Mouse (Mus musculus) embryo, embryonic 9.5 days (tissue): ENCODE results near the gene Glra4.
"Not testable (repeated sequence)": the region's sequence is repeated elsewhere in the genome, so short reads cannot be mapped to it uniquely, and the experiment has no call there.

Source experiments
- DNase-seq: peaks from one replicate; pipeline ENCODE4 v3.0.0-alpha.2; 2017; ENCODE audit errors: extremely low spot score

Glra4 gene

GRCm38 (mm10) chrX:136732016-136732415 lies 47.9 kb downstream of the Glra4 start:
- no peak for DNase-seq

- not testable (repeated sequence) for DNase-seq
Observed at GRCm38 (mm10) chrX:136714742-136715474, 65.0 kb downstream of the Glra4 start.

DNA sequence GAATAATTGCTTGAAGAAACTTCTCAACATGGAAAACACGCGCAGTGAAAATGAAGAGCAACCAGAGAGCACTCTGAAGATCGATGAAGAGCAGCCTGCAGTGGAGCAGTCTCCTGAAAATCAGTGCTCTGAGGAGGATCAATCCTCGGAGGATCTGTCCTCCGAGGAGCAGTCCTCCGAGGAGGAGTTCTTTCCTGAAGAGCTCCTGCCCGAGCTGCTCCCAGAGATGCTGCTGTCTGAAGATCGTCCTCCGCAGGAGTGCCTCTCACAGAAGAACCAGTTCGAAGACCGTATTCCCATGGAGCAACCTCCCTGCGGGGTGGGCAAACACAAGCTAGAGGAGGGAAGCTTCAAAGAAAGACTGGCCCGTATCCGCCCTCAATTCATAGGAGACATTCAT lies 71.2 kb downstream of the Glra4 start:
- DNase-seq = peak; percentile 22

- peak; percentile 62 for DNase-seq
Observed at GRCm38 (mm10) chrX:136708168-136708681, 71.7 kb downstream of the Glra4 start.
